Comparison of ENCODE assay signal across 8 mouse cellular contexts in genomic region chr17:66123066-66123815, GRCm38 (mm10). TPM values are rescaled to one million over a fixed set of nuclear protein-coding genes. Genes with fewer than 3 reads are reported as not detected.
A peak's percentile ranks its signal among the peaks of the same experiment; 100 is the strongest.
DNase-seq lines count a peak whose midpoint lies in the region.

TSS of gene Ddx11 (plus strand) at chr17:66123520.

- peak within 1 kb of the TSS; percentile 95 for H3K4me3 ChIP-seq in megakaryocyte, embryonic 14.5 days (replicated peaks)

- H3K4me1 ChIP-seq in megakaryocyte, embryonic 14.5 days, result peaks cover 37% of the 10 kb centered on the region

- peak; percentile 93 to 98 for DNase-seq in adrenal gland, adult (ENCODE audit: inconsistent age in 2 of 2, low spot score in 1 of 2)
- peak; percentile 95 for DNase-seq in embryo, embryonic 10 days (ENCODE audit: low spot score)
- DNase-seq in gastrocnemius, postnatal 10 days, result peak; percentile 99
- DNase-seq in induced T-regulatory cell, adult 2 months (ENCODE audit: low read depth), result peak; percentile 95
- peak; percentile 65 to 89 for DNase-seq in left cerebral cortex, adult 9 months (ENCODE audit: low spot score in 2 of 2)
- DNase-seq in right cerebral cortex, adult 2 months (ENCODE audit: low spot score in 2 of 2), result peak; percentile 92 to 94
- DNase-seq in urinary bladder, postnatal 10 days (ENCODE audit: low spot score), result peak; percentile 62

- H3K36me3 ChIP-seq in megakaryocyte, embryonic 14.5 days (replicated peaks; ENCODE audit: low read length), result peaks cover 50% of the 10 kb centered on the region

- H3K9me3 ChIP-seq in megakaryocyte, embryonic 14.5 days, result no peaks in the 10 kb centered on the region

- H3K27me3 ChIP-seq in megakaryocyte, embryonic 14.5 days (replicated peaks), result no peaks in the 10 kb centered on the region

RNA-seq across cellular contexts. Expression of gene Ddx11, which starts in this region (rescaled TPM):
- total RNA-seq in gastrocnemius, postnatal 10 days (2021), result 1 to 10 TPM; 2.7 to 3.4 TPM
- polyA plus RNA-seq in megakaryocyte, embryonic 14.5 days (2012; ENCODE audit: insufficient read depth, low replicate concordance), result 2.2 and 3.1 TPM in 2 replicates

Comparison
In these comparisons a context has a peak if more than half of its experiments do, and no peak if none do; other contexts are left out.
1. Peak in every context shown above with its lines: DNase-seq and H3K4me3 ChIP-seq.